Mouse (Mus musculus): ENCODE results near the gene Msrb3.

GRCm38 (mm10) chr10:120894978-120895898 is 3.7 kb downstream of the Msrb3 start:
- no peak for TF ChIP-seq EP300 (IDR thresholded peaks at IDR 0.05; ENCODE audit: low read depth)
- no peak for TF ChIP-seq CTCF (IDR thresholded peaks at IDR 0.05; ENCODE audit: low read depth)
